Mouse (Mus musculus) lung, postnatal 4 days (tissue): Measurements from ENCODE around the gene Paqr8.

ENCODE experiments used
- DNase-seq, 2 experiments: peaks; one replicate each; pipeline ENCODE4 v3.0.0; 2021

Paqr8 gene

DNA sequence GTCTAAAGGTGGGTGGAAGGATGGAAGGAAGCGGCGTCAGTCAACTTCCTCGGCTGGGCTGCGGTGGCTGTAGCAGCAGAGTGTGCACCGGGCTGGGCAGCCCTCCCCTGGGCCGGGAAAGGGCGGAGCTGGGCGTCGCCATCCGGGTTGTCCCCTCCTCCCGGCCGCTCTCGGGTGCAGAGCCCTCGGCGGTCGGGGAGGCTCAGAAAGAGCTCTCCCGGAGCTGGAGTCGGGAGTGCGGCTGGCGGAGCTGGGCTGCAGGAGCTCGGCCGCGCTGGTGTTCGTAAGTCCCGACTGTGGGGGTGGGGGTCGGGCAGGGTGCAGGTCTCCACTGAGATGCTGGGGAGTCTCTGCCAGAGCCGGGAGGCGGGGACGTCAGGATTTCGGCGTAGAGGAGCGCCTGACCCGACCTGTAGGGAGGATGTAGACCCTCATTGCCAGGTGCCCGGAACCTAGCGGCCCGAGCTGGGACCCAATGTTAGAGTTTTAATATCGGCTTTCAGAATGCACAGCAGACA is at the start of gene Paqr8:
Paqr8 (plus strand) TSS at position 203 of the 518 bp plus-strand sequence.
- DNase-seq, result peak; percentile 91 to 92

DNA sequence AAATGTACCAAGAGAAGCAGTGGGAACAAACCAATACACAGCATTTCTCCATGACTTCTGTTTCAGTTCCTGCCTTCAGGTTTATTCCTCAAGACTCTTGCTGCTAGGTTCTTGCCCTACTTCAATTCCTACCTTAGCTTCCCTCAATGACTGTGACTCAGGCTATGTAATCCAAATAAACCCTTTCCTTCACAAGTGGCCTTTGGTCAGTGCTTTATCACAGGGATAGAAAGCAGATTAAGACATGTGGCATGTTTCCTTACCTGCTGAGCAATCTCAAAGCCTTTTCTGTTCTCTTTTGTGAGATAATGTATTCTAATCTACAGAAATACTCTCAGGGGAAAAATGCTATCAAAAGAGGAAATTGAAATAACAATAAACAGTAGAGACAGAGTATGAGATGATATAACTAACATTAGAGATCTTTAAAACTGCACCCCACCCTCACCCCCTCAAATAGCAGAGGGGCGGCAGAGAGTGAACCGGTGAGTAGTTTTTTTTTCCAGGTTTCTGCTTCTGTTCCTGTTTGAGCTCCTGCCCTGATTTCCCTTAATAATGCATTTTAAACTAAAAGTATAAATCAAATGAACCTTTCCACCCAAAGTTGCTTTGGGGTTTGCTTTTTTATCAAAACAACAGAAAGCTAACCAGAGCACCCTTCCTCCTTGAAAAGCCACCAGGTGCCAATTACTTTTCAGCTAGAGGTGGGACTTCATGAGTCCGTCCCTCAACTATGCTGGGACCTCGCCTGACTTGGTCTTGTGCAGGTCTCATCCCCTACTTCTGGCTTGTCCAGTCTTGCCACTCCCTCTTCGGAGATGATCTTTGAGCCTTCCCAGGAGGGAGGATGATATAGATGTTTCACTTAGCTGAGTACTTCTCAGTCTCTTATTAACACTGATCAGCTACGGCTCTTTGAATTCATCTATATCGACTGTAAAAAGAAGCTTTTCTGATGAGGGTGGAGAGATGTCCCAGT is 33.2 kb upstream of the Paqr8 start:
- no peak for DNase-seq

DNA sequence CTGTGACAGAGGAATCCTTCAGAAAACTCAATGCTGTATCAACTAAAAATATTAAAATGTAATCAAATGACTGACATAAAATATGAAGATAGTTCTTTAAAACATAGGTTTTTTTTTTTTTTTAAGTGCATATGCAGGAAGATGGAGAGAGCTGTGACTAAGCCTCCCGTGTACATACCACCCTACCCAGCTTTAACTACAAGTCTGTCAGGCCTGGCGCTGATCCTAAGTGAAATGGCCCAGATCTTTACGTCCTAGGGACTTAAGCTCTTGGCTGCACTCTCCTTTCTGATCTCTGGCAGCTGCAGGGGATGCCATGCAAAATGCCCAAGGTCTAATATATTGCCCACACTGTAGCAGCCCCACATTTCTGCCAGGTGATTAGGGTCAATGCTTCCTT is 29.6 kb upstream of the Paqr8 start:
- no peak for DNase-seq

DNA sequence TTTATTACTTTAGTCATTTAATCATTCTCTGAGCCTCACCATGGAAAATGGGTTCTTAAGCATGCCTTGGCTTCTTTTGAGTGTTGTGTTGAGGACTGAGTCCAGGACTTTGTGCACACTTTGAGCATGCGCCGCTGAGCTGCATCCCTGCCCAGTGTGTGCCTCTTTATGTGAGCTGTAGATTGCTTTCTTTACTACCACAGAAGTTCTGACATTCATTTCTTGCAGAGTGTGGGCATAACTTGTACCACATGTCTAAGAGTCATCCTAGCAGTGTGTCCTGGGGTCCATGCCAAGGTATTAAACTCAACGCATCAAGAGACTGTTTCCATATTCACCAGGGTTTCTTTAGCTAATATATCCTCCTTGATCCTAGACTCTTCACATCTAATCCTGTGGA is 28.5 kb upstream of the Paqr8 start:
- DNase-seq, result no peak

DNA sequence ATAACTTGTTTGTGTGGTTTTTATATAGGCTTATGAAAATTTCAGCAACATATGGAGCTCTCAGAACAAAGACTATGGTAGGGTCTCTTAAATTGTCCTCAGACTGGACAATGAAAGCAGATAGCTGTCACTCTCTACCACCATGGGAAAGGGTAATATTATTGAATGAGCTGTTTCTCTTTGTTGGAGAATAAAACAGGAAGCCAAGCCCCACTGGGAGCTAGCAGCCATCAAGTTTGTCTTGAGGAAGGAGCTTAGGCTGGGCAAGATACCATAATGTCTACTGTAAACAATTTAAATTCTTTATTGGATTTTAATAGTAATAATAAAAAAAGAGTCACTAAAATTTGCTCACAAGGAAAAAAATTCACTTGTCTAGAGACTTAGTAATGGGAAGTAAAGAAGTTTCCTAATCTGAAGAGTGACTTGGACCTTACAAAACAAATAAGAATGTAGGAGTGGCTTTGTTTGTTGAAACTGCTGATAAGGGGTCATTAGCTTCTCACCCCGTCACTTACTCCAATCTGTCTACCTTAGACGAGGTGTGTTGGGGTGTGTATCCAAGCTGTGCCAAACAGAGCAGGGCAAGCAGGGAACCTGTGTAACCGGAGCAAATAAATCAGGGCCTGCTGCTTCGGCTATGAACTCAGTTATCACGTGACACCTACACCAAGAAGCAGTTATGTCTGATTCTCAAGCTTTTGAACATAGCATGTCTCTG is 26.8 kb upstream of the Paqr8 start:
- peak; percentile 12 to 58 for DNase-seq

DNA sequence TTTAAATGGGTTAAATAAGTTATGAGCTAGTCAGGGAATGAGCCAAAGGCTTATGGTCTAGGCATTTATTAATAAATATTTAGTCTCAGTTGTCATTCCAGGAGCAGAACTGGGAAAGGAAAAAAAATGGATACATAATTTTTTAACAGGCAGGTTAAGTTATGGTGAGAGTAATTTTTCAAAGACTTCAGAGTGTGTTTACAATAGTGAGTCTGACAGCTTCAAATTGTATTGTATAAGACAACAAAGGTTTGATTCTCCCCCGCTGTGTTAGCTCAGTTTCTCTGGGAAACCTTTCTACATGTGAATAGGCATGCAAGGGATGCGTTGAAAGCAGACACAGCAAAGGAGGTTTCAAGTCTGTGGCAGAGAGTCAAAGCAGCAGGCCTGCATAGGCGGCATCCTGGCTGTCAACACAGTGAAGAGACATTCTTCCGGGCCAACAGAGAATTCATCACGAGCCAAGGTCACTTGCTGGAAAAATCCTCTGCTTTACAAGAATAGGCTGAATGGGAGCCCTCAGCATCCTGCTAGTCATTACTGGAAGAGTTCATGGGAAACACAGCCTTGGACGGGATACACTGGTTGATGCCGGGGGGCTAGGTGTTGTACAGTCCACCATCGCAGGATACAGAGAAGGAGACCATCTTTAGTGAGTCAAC is 23.0 kb upstream of the Paqr8 start:
- DNase-seq, result no peak

DNA sequence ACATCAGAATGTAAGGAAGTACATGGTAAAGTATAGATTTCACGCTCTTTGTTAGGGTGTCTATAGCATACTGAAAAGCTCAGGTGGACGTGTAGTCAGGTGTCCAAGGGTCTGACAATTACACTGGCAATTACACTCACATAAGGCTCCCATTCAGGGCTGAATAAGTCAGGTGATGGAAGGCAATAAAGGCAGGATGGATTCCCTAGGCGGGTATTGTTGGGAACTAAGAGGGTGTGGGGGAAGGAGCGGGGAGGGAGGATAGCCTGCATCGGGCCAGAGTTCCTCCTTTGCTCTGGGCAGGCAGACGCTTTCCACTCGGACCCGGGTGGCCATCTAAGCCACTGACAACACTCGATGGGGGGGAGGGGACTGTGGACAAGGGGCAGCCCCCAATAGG is 22.4 kb upstream of the Paqr8 start:
- DNase-seq, result no peak

DNA sequence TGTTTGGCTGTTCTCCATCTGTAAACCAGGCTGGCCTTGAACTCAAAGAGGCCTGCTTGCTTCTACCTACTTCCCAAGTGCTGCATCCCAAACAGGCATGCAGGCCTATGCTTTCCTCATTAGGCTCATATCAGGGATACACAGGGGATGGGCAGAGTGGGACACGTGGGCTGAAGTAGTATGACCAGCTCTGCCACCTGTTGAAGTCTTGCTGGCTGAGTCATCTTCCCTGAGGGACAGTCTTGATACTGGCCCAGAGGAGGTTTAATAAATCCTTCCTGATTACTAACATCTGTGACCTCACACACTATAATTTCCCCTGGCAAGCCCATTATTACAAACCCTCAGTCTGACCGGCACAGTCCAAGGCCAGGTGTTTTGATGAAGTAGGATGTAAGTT is 19.5 kb upstream of the Paqr8 start:
- DNase-seq, result no peak

DNA sequence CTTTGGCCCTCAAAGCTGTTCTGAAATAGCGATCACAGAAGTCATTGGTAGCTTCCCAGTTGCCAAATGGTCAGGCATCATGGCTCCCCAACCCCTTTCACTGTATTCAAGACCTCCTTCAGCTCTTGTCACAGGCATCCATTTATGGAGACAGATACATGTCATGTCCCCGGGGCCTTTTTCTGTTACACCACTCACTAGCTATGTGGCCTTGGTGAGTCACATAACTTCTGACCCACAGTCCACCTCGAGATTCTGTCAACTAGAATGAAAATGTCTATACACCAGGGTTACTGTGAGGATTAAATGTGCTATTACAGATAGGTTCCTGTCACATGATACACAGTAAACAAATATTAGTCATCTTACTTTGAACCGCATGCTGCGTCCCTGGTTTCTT is 17.9 kb upstream of the Paqr8 start:
- no peak for DNase-seq

DNA sequence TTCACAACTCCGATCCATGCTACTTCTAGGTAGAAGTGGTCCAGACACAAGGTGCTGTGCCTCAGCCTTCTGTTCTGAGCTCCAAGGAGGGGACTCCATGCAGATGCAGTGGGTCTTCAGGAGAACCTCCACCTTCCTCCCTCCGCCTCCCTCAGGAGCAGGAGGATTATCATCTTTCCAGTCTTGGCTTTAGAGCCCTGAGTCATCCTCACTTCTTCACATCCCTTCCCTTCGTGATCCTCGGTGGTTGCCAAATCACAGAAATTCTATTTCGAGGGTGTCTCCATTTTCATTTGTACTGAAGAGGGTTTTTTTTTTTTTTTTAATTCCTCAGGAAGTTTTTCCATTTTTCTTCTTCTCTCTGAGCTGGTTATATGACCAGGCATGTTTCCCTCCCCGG is 16.3 kb upstream of the Paqr8 start:
- DNase-seq, result no peak

DNA sequence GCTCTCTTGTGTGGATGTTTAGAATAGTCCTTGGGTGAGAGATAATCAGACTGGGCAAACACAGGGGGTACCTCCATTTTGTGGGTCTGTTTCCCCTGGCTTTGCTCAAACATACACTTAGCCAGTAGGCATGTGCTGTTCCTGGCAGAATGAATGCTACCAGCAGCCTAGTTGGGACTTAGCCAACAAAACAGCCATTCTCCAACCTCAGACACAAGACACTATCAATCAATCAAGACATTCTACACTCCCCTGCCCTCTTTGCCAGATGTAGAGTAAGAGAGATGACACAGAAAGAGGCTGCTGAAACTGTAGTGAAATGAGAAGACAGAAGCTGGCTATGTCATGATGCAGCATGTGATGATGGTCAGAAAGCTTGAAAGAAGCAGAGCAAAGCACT is 13.1 kb upstream of the Paqr8 start:
- DNase-seq, result no peak

DNA sequence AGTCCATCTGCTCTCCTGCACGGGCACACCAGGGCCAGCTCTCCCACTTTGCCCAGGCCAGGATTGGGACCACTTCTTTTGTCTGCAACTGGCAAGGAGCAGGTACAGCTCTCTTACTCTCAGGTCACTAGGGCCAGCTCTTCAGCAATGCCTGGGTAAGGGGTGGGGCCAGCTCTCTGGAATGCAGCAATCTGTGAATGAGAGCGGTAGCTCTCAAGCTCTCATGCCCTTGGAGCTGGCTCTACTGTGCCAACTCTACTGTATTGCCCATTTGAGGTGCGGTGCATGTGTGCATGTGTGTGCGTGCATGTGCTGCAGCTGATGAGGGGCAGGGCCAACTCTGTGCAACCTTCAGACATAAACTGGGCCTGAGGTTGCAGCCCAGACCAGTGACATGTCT is 11.0 kb upstream of the Paqr8 start:
- peak; percentile 42 to 64 for DNase-seq

DNA sequence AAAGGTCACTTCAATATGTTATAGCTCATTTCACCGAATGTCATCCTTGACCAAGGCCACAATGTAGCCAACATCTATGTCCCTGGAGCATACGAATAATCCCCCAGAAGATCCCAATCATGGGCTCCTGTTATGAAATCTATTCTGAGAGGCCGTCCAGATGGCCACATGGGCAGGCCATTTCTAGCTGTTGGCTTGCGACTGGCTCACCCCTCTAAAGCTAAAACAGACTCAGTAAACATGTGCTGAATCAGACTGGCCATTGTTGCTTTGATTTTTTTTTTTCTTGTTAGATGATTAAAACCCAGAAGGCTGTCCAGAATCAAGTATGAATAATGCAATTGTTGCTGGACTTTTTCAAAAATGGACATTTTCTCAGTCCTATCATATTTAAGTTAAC is 7.3 kb upstream of the Paqr8 start:
- no peak for DNase-seq

DNA sequence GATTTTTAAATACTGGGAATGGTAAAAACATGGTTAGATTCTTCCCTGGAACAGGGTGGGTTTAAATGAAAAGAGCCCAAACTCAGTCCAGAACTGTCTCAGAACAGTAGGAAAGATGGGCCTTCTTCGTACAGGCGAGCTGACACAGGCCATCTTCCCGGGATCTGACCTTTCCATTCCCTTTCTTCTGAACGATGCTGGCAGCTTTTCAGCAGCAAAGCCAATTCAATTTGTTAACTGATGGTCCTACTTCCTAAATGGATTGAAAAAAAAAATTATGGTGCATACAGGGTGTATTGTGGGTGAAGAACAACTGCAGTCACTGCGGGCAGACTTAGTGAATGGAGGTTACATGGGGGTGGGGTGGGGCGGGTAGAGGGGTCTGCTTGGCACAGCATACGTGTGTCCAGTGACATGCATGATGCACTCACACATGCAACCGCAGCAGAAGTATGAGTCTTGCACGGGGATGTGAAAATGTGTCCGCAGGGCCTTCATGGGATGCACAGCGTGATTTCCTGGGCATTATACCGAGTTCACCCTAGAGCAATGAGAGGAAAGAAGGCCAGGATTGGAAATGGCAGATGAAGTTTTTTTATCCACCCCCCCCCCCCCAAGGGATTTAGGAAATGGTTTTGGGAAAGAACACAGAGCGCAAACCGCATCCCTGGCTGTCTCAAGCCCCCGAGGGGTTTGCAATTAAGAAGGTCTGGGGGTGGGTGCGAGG is 566 bp upstream of the Paqr8 start:
- no peak for DNase-seq

DNA sequence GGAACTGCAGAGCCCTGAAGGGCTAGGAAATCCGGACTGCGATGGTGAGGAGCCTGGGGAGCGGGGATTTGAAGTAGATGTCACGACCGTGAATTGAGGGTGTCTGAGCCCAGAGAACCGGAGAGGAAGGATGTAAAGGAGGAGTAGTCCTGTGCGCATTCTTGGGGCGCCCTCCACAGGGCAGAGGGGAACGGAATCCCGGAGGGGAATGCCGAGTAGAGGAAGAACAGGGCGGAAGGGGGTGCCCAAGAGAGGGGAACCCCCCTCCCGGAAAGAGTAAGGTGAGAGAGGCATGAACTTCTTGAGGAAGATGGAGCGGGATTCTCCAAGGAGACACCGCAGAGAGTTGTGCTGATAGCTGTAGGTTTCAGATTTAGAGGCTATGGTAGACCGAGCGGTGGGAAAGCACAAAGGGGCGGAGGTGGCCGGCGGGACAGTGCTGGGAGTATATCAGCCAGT is 564 bp downstream of the Paqr8 start:
- DNase-seq, result peak; percentile 69 to 73

DNA sequence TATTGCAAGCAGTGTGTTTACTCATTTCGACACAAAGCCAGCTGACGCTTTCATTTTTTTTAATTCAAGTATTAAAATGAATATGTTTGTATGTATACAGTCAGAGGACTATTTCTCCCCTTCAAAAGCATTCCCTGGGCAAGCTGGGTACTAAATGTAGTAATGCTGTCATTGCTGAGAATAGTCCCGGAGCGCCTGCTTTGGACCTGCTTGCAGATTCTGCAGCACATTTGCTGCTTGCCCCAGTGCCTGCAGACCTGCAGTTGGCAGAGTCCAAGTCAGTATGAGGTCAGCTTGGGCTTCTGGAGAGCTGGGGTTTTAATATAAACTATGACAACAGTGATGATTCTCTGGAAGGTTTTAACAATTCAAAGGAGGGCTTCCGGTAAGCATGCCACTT is 2.7 kb downstream of the Paqr8 start:
- DNase-seq, result no peak

DNA sequence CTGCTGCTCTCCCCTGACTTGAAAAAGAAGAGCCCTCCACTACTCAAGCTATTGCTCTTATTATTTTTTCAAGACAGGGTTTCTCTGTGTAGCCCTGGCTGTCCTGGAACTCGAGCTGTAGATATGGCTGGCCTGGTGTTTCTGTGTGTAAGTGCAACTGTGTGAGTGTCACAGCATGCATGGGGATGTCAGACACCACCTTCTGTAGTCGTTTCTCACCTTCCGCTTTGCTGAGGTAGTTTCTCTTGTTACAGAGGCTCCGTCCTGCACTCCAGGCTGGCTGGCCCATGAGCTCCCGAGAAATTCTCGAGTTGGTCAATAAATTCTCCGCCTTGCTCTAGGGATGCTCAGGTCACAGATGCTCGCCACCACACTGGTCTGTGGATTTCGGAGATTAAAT is 8.0 kb downstream of the Paqr8 start:
- DNase-seq, result no peak

DNA sequence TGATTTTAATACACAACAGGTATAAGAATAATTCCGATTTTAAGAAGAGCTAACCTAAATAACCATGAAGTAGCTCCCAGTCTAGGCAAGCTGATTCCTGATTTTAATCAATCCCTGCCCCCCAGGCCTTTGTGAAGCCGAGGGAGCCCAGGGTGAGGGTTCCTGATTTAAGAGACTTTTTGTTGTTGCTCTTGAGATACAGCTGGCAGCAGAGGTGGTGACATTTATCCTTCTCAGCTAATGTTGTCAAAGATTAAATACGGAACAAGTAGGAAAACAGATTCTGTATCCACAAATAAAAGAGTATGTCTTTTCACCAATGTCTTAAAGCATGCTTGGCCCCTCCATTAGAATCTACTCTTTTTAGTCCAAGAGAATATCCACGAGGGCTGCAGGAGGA is 9.9 kb downstream of the Paqr8 start:
- DNase-seq, result no peak

DNA sequence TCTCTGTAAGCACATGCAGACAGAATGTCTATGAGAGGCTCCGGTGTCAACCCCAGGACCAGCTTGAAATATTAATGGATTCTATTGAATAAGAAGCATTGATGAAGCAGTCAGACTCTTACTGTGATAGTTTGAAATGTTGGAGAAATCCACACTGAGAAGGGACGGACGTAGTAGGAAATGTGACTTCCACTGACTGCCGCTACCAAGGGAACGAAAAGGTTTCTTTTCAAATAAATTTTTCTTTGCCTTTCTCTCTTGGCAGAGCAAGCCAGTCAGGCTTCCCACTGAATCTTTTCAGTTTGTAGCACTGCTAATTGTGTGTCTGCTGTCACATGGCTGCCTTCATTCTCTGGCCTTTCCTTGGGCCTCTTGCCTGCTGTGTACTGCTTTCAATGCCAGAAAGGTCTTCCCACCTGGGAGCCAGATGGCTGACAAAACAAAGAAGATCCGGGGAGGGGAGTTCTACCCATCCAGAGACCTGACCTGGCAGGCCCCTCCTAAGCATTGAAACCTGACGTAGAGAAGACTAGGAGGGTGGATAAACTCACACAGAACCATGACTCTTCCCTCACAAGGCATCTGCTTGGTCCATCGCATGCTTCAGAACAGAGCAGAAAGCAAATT is 15.2 kb downstream of the Paqr8 start:
- DNase-seq, result no peak

DNA sequence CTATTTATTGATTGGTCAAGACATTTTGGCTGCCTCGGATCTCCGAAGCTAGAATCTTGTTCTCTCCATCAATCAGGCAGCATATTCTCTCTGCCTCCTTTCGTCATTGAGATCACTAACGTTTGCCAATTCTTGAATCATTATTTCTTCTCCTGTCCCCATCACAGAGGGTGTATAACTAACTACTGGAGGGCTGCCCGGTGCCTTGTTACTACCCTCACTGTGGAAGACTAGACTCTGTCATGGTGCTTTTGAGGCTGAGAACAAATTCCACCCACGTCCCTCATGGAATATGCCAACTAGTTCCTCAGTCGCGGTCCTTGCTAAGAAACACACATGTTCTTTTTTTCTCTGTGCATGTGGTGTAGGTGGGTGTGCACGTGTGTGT is 15.7 kb downstream of the Paqr8 start:
- DNase-seq, result no peak

DNA sequence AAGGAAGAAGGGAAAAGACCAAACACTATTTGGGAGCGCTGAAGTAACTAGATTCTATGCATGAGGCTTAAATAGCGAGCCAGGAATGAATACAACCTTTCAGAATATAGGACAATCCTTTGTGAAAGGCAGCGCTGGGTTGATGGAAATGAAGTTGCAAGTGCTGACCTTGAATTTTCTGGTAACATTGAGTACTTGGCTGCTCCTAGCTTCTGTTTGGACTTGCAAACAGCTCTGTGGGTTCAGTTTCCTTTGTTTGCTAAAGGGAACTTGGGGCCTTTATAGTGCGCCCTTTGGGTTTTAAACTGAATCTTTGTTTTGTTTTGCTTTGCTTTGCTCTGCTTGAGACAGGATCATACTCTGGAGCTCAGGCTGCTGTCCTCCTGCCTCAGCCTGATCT is 18.1 kb downstream of the Paqr8 start:
- DNase-seq, result no peak

DNA sequence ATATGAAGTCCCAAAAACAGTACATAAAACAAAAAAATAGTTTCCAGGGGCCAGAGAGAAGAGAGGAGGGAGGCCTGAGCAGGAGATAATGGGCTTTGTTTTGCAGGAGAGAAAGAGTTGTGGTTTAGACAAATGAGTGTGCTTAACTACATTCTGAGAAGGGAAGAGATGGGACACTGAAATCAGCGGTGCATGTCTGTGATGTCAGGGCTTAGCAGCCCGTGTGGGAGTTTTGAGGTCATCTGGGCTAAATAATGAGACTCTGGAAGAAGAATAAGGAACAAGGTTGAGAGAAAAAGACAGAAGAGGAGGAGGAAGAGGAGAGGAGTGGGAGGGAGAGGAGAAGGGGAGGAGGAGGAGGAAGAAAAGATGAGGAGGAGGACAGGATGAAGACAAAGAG is 21.7 kb downstream of the Paqr8 start:
- DNase-seq, result no peak
